Mouse (Mus musculus): ENCODE measurements at regions not wholly inside any gene's neighbourhood (a gene's known extent, or its start where the extent isn't known, plus 50 kb on each side); places are given as distances from the start of the nearest gene placed in this dataset.

DNA sequence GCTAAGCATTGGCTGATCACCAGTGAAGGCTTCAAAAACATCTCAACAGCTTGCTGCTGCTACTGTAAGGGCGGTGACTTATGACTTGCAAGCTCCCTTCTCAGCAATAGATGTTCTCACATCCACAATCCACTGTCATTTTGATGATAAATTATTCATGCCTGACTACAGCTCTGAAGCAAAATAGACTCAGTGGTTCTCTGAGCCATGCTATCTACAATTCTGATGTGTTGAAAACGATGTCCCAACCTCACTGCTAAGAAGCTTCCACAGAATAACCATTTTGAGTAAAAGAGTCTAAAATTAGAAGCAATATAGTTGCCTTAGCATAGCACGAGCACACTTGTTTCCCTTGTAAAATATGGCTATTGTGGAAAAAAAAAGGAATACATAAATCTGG, 440.8 kb downstream of the Gm19965 start:
- no peak for DNase-seq (ENCODE audit: low spot score in 2 of 2)

DNA sequence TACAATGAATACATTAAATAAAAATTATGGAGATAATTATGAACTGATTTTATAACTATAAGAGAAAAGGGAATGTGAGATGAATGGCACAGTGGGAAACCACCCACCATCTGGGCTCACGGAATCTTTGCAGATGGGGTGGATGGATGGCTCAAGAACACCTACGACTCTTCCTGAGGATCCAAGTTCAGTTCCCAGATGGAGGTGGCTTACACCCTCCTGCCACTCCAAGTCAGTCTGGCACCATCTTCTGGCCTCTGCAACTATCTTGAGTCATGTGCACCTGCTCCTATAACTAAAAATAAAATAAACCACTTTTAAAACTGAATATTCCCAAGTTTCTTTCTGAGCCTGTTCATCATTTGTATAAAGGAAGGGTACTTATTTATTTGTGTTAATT, 445.6 kb downstream of the Gm19965 start:
- DNase-seq (ENCODE audit: low spot score in 2 of 2): peak in 1 of 2 experiments; percentile 23

DNA sequence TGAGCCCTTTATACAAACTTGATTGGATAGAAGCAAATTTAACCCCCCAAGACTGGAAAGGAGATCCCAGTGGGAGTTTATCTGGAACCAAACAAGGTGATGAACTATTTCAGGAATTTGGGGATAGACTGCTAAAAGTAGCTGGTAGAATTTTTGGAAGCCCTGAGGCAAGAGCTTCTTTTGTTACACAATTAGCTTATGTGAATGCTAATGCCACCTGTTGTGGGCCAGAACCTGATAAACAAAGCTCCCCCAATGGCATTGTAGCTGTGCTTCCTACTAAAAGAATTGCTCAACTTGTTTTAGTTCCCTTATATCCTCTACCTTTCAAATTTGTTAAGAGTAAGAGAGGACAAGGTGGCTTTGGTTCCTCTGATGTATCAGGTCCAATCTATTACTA, 406.2 kb upstream of the Gm28363 start:
- DNase-seq (ENCODE audit: low spot score in 2 of 2): no peak

DNA sequence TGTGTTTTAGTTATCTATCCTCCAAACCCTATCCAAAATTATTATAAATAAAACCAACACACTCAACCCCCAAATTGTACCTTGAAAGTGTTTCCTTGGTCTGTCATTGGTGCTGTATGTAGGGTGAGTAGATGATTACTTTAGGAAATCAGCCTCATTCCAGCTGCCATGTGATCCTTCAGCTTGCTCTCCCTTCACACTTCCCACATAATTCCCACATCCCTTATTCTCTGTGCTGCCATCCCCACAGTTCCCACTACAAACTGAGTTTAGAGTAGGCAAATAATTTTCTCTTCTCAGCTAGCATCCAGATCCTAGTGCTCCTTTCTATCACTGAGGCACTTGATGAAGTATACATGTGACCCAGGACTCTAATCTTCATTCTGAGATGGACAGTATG, 397.7 kb upstream of the Gm28363 start:
- no peak for DNase-seq (ENCODE audit: low spot score in 2 of 2)
